Mouse (Mus musculus): Measurements from ENCODE around the gene 1110002E22Rik. TPM values are rescaled to one million over a fixed set of nuclear protein-coding genes. Genes with fewer than 3 reads are reported as not detected.

1110002E22Rik gene
- polyA plus RNA-seq, 1 experiment = 0.01 TPM

DNA sequence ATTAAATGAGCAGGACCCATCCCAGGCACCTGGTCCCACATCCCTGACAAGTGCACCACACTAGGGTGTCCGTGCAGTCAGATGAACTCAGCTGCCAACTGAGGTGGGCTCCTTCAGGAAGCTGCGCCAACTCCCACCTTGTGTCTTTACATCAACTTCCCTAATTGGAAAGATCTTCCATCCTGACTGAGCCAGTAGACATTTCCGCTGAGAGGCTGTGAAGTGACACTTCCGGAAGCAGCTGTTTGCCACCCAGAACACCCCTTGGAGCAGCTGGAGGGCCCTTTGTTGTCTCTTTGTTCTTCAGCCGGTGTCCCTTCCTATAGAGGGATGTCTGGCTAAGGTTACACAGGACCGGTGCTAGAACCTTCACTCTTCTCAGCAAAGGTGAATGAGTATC, 34.3 kb upstream of the 1110002E22Rik start:
- Histone ChIP-seq H3K36me3 (ENCODE audit: control insufficient read depth, insufficient read depth, low read length) (no peaks in the 10 kb centered on the region), H3K4me3 (ENCODE audit: control insufficient read depth, low read depth, low read length) (no peak overlapping the region), H3K4me1 (ENCODE audit: control insufficient read depth, insufficient read depth, low read length) (no peaks in the 10 kb centered on the region), H3K27me3 (ENCODE audit: control insufficient read depth, insufficient read depth, low read length) (no peaks in the 10 kb centered on the region), H3K27ac (ENCODE audit: control insufficient read depth, insufficient read depth, low read depth, low read length) (no peak overlapping the region)
- TF ChIP-seq POLR2A (IDR thresholded peaks at IDR 0.05; ENCODE audit: control insufficient read depth, low read depth, low read length) = no peak
- TF ChIP-seq CTCF (IDR thresholded peaks at IDR 0.05; ENCODE audit: control insufficient read depth, insufficient read depth, insufficient replicate concordance, low read depth, low read length) = no peak

DNA sequence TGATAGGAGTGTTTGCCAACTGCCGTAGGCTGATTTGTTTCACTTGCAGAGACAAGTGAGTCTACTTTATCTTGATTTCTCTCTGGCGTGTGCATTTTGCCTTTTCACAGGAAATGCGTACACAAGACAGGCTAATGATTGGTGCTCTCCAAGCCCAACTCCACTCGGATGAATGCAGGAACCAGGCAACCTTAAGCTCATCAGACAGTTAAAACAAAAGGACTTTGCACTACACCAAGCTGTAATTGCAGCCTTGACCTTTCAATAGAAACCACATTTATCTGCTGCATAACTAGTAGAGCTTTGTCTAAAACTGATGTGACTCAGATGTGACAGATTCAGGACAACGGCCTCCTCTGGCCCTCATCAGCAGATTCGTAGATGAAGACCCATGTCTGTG, 30.9 kb upstream of the 1110002E22Rik start:
- no peak overlapping the region for H3K4me3 ChIP-seq (ENCODE audit: control insufficient read depth, low read depth, low read length)
- TF ChIP-seq POLR2A (IDR thresholded peaks at IDR 0.05; ENCODE audit: control insufficient read depth, low read depth, low read length) = no peak
- TF ChIP-seq CTCF (IDR thresholded peaks at IDR 0.05; ENCODE audit: control insufficient read depth, insufficient read depth, insufficient replicate concordance, low read depth, low read length) = no peak
- no peak overlapping the region for H3K27ac ChIP-seq (ENCODE audit: control insufficient read depth, insufficient read depth, low read depth, low read length)
- H3K4me1 ChIP-seq (ENCODE audit: control insufficient read depth, insufficient read depth, low read length) = no peaks in the 10 kb centered on the region
- no peaks in the 10 kb centered on the region for H3K27me3 ChIP-seq (ENCODE audit: control insufficient read depth, insufficient read depth, low read length)
- no peaks in the 10 kb centered on the region for H3K36me3 ChIP-seq (ENCODE audit: control insufficient read depth, insufficient read depth, low read length)

DNA sequence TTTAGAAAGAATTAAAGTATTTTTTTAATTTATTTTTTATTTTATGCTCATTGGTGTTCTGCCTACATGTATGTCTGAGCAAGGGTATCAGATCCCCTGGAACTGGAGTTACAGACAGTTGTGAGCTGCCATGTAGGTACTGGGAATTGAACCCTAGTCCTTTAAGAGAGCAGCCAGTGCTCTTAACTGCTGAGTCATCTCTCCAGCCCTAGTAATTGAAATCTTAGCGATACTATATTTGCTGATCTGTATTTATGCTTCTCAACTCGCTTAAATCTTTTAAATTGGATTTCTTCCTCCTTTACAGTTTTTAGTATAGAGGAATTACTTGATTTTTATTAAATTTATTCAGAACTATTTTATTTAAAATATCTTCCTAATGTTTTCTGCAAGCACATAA, 23.9 kb upstream of the 1110002E22Rik start:
- Histone ChIP-seq H3K36me3 (ENCODE audit: control insufficient read depth, insufficient read depth, low read length) (no peaks in the 10 kb centered on the region), H3K4me3 (ENCODE audit: control insufficient read depth, low read depth, low read length) (no peak overlapping the region), H3K4me1 (ENCODE audit: control insufficient read depth, insufficient read depth, low read length) (no peaks in the 10 kb centered on the region), H3K27ac (ENCODE audit: control insufficient read depth, insufficient read depth, low read depth, low read length) (no peak overlapping the region), H3K27me3 (ENCODE audit: control insufficient read depth, insufficient read depth, low read length) (no peaks in the 10 kb centered on the region)
- no peak for TF ChIP-seq POLR2A (IDR thresholded peaks at IDR 0.05; ENCODE audit: control insufficient read depth, low read depth, low read length)
- no peak for TF ChIP-seq CTCF (IDR thresholded peaks at IDR 0.05; ENCODE audit: control insufficient read depth, insufficient read depth, insufficient replicate concordance, low read depth, low read length)

DNA sequence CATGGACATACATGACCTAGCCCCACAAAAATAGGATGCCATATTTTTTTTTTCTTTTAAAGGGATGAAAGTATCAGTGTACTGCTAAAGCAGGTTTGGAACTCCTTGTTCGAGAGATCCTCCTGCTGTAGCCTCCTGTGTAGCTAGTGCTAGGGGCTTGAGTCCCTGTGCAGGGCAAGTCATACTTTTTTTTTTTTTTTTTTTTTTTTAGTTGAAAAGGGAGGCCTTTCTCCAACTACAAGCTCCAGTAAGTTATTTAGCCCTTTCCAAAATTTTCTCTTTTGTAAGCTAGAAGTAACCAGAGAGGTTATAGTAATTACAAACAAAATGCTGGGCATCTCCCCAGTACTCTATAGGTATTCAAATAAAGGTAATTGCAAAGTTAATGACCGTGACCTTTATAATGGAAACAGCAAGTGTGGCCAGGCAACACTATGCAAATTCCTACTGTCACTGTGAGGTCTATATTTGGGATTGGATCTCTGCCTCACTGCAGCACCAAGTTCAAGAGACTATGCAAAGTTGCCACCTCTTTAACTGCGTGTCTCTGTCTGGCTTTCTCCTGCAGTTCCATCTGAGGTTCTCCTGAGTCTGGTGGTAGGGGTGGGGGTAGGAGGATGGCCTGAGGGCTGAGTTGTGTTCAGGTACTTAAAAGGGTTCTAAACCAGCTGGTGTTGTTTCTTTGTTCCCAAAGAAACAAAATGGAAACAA, 23.1 kb upstream of the 1110002E22Rik start:
- Histone ChIP-seq H3K4me3 (ENCODE audit: control insufficient read depth, low read depth, low read length) (no peak overlapping the region), H3K4me1 (ENCODE audit: control insufficient read depth, insufficient read depth, low read length) (no peaks in the 10 kb centered on the region), H3K27me3 (ENCODE audit: control insufficient read depth, insufficient read depth, low read length) (no peaks in the 10 kb centered on the region), H3K36me3 (ENCODE audit: control insufficient read depth, insufficient read depth, low read length) (no peaks in the 10 kb centered on the region), H3K27ac (ENCODE audit: control insufficient read depth, insufficient read depth, low read depth, low read length) (no peak overlapping the region)
- TF ChIP-seq CTCF (IDR thresholded peaks at IDR 0.05; ENCODE audit: control insufficient read depth, insufficient read depth, insufficient replicate concordance, low read depth, low read length) (no peak), POLR2A (IDR thresholded peaks at IDR 0.05; ENCODE audit: control insufficient read depth, low read depth, low read length) (no peak)

DNA sequence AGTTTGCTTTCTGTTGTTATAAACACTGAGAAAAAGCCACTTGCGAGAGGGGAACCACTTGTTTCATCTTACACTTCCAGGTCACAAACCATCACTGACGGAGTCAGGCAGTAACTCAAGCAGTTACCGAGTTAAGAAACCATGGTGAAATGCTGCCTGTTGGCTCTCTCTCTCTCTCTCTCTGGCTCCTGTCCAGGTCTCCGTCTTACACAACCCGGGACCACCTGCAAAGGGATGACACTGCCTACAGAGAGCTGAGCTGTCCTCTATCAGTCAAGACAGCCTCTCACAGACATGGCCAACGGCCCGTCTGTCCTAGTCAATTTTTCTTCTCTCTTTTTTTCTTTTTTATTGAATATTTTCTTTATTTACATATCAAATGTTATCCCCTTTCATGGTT, 21.5 kb upstream of the 1110002E22Rik start:
- H3K27ac ChIP-seq (ENCODE audit: control insufficient read depth, insufficient read depth, low read depth, low read length) = no peak overlapping the region
- TF ChIP-seq POLR2A (IDR thresholded peaks at IDR 0.05; ENCODE audit: control insufficient read depth, low read depth, low read length) (no peak), CTCF (IDR thresholded peaks at IDR 0.05; ENCODE audit: control insufficient read depth, insufficient read depth, insufficient replicate concordance, low read depth, low read length) (no peak)
- no peaks in the 10 kb centered on the region for H3K27me3 ChIP-seq (ENCODE audit: control insufficient read depth, insufficient read depth, low read length)
- no peak overlapping the region for H3K4me3 ChIP-seq (ENCODE audit: control insufficient read depth, low read depth, low read length)
- no peaks in the 10 kb centered on the region for H3K36me3 ChIP-seq (ENCODE audit: control insufficient read depth, insufficient read depth, low read length)
- H3K4me1 ChIP-seq (ENCODE audit: control insufficient read depth, insufficient read depth, low read length) = no peaks in the 10 kb centered on the region

DNA sequence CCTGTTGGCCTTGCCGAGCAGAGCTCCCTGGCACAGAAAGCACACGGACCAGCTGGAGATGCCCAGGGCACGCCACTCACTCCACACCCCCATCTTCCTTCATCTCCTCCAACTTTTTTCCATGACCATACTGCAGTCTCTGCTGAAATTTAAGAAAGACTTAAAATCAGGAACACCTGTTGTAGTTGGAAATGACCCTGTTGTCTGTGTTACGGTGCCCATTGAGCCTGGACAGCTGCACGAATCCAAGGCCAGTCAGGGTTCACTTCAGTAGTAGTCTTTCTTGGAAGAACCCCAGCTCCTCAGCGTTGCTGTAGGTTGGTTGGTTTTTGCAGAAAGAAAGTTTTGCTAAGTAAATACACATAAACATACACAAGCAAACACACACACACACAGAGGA, 15.3 kb upstream of the 1110002E22Rik start:
- no peaks in the 10 kb centered on the region for H3K4me1 ChIP-seq (ENCODE audit: control insufficient read depth, insufficient read depth, low read length)
- no peaks in the 10 kb centered on the region for H3K36me3 ChIP-seq (ENCODE audit: control insufficient read depth, insufficient read depth, low read length)
- H3K4me3 ChIP-seq (ENCODE audit: control insufficient read depth, low read depth, low read length) = no peak overlapping the region
- H3K27me3 ChIP-seq (ENCODE audit: control insufficient read depth, insufficient read depth, low read length) = no peaks in the 10 kb centered on the region
- no peak for TF ChIP-seq CTCF (IDR thresholded peaks at IDR 0.05; ENCODE audit: control insufficient read depth, insufficient read depth, insufficient replicate concordance, low read depth, low read length)
- TF ChIP-seq POLR2A (IDR thresholded peaks at IDR 0.05; ENCODE audit: control insufficient read depth, low read depth, low read length) = no peak
- H3K27ac ChIP-seq (ENCODE audit: control insufficient read depth, insufficient read depth, low read depth, low read length) = no peak overlapping the region

DNA sequence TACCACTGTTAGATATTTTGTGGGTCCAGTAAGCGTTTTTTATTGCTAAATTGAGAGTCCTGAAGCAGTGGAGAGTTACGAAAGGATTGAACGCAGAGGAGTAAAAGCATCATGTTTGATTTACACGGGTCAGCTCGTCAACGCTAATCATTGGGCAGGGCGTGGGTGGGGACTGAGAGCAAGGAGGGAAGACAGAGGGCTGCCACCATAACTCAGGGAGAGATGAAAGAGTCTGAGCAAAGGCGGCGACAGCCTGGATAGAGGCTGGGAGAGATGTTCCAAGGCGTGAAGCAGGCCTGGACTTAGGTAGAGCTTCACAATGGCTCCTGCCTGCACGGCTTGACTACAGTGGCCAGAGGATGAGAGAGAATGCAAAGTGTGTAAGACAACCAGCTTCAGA, 14.1 kb upstream of the 1110002E22Rik start:
- TF ChIP-seq CTCF (IDR thresholded peaks at IDR 0.05; ENCODE audit: control insufficient read depth, insufficient read depth, insufficient replicate concordance, low read depth, low read length) = no peak
- no peak for TF ChIP-seq POLR2A (IDR thresholded peaks at IDR 0.05; ENCODE audit: control insufficient read depth, low read depth, low read length)
- Histone ChIP-seq H3K36me3 (ENCODE audit: control insufficient read depth, insufficient read depth, low read length) (no peaks in the 10 kb centered on the region), H3K27me3 (ENCODE audit: control insufficient read depth, insufficient read depth, low read length) (no peaks in the 10 kb centered on the region), H3K27ac (ENCODE audit: control insufficient read depth, insufficient read depth, low read depth, low read length) (no peak overlapping the region), H3K4me1 (ENCODE audit: control insufficient read depth, insufficient read depth, low read length) (no peaks in the 10 kb centered on the region), H3K4me3 (ENCODE audit: control insufficient read depth, low read depth, low read length) (no peak overlapping the region)
